Mouse (Mus musculus) intestine, embryonic 15.5 days (tissue): ENCODE results near the gene Smpd3. TPM values are rescaled to one million over a fixed set of nuclear protein-coding genes. Genes with fewer than 3 reads are reported as not detected.

Experiments used
- ATAC-seq: fragments of 200-750 bp; cut with Nextera tagmentation; 2 replicates; pipeline ENCODE4 v1.8.0; 2017; ENCODE audit warnings: moderate TSS enrichment, moderate library complexity
- H3K27ac ChIP-seq: fragments of 300-500 bp; sonication (generic); 2 replicates; pipeline ENCODE4 v1.5.1; 2015; ENCODE audit warnings: mild to moderate bottlenecking, inconsistent platforms
- H3K27me3 ChIP-seq: fragments of 300-500 bp; sonication (generic); replicated peaks from 2 replicates; pipeline ENCODE4 v1.6.1; 2015; ENCODE audit warnings: inconsistent platforms
- H3K36me3 ChIP-seq: fragments of 300-500 bp; sonication (generic); 2 replicates; pipeline ENCODE4 v1.6.1; 2015; ENCODE audit warnings: inconsistent platforms
- H3K4me1 ChIP-seq: fragments of 300-500 bp; sonication (generic); replicated peaks from 2 replicates; pipeline ENCODE4 v1.6.1; 2015; ENCODE audit warnings: inconsistent platforms
- H3K4me2 ChIP-seq: fragments of 300-500 bp; sonication (generic); replicated peaks from 2 replicates; pipeline ENCODE4 v1.6.1; 2015; ENCODE audit warnings: mild to moderate bottlenecking, inconsistent platforms
- H3K4me3 ChIP-seq: fragments of 300-500 bp; sonication (generic); replicated peaks from 2 replicates; pipeline ENCODE4 v1.5.1; 2015; ENCODE audit warnings: inconsistent platforms
- H3K9ac ChIP-seq: fragments of 300-500 bp; sonication (generic); 2 replicates; pipeline ENCODE4 v1.6.1; 2015; ENCODE audit warnings: inconsistent platforms
- H3K9me3 ChIP-seq: fragments of 300-500 bp; sonication (generic); 2 replicates; pipeline ENCODE4 v1.6.1; 2016; ENCODE audit warnings: inconsistent platforms
- WGBS: fragments of 180-500 bp; shearing (Covaris S2); methylation state at CpG from one replicate; pipeline ENCODE4 v1.1.7; 2015; 5-methylcytosine and 5-hydroxymethylcytosine counted together
- polyA plus RNA-seq: library from polyadenylated mRNA; unstranded; fragments of >200 nt; fragmentation: Nextera tagmentation; extraction: Ambion mirVana; gene quantifications from 2 replicates; pipeline ENCODE4 v1.2.1, GENCODE M21; 2015

Smpd3 gene
- polyA plus RNA-seq, 1 experiment from 2014 or later, result 22.3 TPM

DNA sequence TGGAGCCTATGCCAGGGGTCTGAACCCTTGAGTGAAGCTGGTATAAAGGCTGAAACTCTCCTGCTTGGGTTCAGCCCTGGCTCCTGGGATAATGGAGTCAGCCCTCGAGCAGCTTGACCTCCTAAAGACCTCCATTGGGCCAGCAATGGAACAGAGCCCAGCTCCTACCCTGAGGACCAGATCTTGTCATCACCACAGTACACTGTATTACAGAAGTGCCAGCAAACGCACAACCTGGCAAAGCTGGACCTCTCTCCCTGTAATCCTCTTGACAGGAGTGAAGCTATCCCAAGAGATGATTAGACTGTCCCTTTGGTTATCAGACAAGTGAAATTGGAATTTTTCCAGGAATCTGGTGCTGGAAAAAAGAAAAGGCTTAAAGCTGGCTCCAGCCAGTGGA lies 13.3 kb upstream of the Smpd3 start:
- Histone ChIP-seq H3K27me3 (no peaks in the 10 kb centered on the region), H3K4me2 (no peak overlapping the region), H3K4me1 (no peaks in the 10 kb centered on the region), H3K9ac (no peak overlapping the region), H3K4me3 (no peak overlapping the region), H3K27ac (no peak overlapping the region), H3K36me3 (no peaks in the 10 kb centered on the region), H3K9me3 (no peaks in the 10 kb centered on the region)
- ATAC-seq, result no peak
- WGBS, result 63% methylated on average over 2 of the region's 2 CpGs

DNA sequence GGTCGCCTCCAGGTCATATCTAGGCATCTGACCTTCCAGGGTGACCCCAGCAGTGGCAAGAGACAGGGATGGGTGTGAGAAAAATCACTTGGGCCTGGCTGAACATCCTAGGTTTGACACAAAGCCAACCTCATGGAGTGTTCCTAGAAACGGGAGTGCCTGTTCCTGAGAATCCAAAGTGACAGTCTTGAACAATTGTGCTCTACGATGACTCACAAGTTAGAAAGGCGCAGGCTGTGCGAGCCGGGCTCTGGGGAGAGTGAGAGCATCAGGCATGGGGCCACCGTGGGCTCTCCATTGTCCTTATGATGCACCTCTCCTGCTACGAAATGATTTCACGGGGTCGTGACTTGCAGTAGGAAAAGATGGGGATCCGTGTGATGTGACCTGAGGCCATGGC lies 11.6 kb upstream of the Smpd3 start:
- WGBS, result 68% methylated on average over 11 of the region's 11 CpGs

DNA sequence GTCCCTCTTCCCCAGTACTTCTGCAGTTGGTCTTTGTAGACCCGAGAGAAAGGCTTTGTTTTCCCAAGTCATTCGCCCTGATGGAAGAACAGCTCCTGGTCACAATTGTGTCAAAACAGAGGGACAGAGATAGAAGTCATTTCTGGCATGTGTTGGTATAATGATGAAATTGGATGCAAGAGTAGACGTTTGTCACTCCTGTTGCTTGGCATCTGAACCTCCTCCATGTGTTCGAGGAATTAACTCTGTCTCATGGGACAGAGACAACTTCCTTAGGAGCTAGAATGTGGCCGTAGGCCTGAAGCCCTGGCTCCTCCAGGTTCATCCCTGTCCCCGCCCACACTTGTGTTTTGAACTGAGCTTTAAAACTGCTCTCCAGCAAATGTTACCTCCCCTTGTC lies 8.3 kb upstream of the Smpd3 start:
- Histone ChIP-seq H3K4me1 (no peaks in the 10 kb centered on the region), H3K9ac (no peak overlapping the region), H3K4me3 (no peak overlapping the region), H3K27ac (no peak overlapping the region), H3K27me3 (no peaks in the 10 kb centered on the region), H3K4me2 (no peak overlapping the region), H3K36me3 (no peaks in the 10 kb centered on the region), H3K9me3 (no peaks in the 10 kb centered on the region)
- ATAC-seq, result no peak
- 76% methylated on average over 6 of the region's 6 CpGs for whole genome bisulfite sequencing

More for the DNA sequence above, 11.6 kb upstream of the Smpd3 start:
- Histone ChIP-seq H3K4me3 (no peak overlapping the region), H3K36me3 (no peaks in the 10 kb centered on the region), H3K4me1 (no peaks in the 10 kb centered on the region), H3K27ac (no peak overlapping the region), H3K27me3 (no peaks in the 10 kb centered on the region), H3K9ac (no peak overlapping the region), H3K9me3 (no peaks in the 10 kb centered on the region), H3K4me2 (no peak overlapping the region)
- no peak for ATAC-seq

DNA sequence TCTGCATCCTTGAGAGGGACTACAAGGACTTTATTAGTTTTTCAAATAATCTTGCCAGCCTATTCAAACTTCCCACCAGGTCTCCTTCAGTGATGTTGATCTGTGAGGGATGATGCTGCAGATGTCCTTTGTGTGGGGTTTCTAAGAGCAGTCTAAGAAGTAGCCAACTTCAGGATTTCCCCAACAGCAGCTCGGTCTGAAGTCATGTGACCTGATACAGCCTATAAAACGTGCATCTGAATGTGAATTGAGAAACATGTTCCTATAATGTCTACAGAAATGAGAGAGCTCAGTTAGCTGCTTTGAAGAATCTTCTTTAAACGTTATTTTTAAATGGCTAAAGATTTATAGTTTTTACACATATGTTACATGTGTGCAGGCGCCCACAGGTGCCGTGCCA lies 5.7 kb upstream of the Smpd3 start:
- 65% methylated on average over 5 of the region's 5 CpGs for WGBS
- H3K9me3 ChIP-seq, result no peaks in the 10 kb centered on the region
- H3K36me3 ChIP-seq, result no peaks in the 10 kb centered on the region
- no peak overlapping the region for H3K4me3 ChIP-seq
- no peak overlapping the region for H3K9ac ChIP-seq
- no peak overlapping the region for H3K27ac ChIP-seq
- no peak overlapping the region for H3K4me2 ChIP-seq
- ATAC-seq, result no peak
- H3K4me1 ChIP-seq, result 0 out of 2 replicates have a peak, but pooled peaks cover 5% of the 10 kb centered on the region
- H3K27me3 ChIP-seq, result no peaks in the 10 kb centered on the region

DNA sequence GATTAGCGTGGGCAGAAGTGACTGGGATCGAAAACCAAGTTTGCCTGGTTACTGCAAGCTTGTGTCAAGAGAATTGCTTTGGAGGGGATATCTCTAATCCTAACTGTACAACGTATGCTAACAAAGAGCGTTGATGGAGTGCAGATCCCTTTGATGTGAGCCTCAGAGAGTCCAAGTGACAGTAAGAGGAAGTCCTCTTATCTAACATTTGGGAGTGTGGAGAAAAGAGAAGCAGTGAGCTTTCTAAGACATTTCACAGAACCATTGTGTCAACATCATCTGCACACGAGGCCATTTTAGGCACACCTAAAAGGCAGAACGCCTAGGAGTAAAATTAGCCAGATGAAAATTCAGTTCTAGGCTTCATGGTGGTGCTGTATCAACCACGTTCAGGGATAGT lies 5.0 kb upstream of the Smpd3 start:
- no peak for ATAC-seq
- no peak overlapping the region for H3K4me3 ChIP-seq
- no peak overlapping the region for H3K4me2 ChIP-seq
- H3K9ac ChIP-seq, result no peak overlapping the region
- H3K27me3 ChIP-seq, result no peaks in the 10 kb centered on the region
- H3K36me3 ChIP-seq, result no peaks in the 10 kb centered on the region
- no peak overlapping the region for H3K27ac ChIP-seq
- no peaks in the 10 kb centered on the region for H3K9me3 ChIP-seq
- 0 out of 2 replicates have a peak, but pooled peaks cover 5% of the 10 kb centered on the region for H3K4me1 ChIP-seq
- WGBS, result 33% methylated on average over 7 of the region's 7 CpGs

DNA sequence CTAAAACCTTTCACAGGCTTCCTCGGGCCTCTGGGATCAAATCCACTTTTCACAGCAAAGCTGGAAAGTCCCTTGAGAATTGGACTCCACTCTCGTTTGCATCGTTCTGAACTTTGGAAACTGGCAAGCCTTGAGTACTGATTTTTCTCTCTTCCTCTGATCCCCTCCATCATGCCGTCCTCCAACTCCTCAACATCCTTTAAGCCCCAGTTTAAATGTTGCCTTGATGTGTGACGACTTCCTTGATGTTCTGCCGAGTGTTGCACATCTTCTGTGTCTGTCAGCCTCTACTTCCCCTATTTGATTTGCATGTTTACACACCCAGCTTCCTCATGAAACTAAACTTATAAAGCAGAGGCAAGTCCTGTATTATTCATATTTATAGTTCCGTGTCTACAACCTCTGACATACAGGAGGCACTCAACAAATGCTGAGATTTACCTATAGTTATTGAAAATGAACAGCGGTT lies 987 bp upstream of the Smpd3 start:
- no peaks in the 10 kb centered on the region for H3K36me3 ChIP-seq
- no peak for ATAC-seq
- peaks cover 18% of the 10 kb centered on the region for H3K4me1 ChIP-seq
- H3K9ac ChIP-seq, result no peak overlapping the region; the same call in 1 of the 2 replicates
- peak overlapping the region; percentile 58 for H3K4me2 ChIP-seq
- peaks cover 24% of the 10 kb centered on the region for H3K27me3 ChIP-seq
- WGBS, result 31% methylated on average over 8 of the region's 8 CpGs
- no peaks in the 10 kb centered on the region for H3K9me3 ChIP-seq
- H3K4me3 ChIP-seq, result peak overlapping the region; percentile 51
- no peak overlapping the region for H3K27ac ChIP-seq

DNA sequence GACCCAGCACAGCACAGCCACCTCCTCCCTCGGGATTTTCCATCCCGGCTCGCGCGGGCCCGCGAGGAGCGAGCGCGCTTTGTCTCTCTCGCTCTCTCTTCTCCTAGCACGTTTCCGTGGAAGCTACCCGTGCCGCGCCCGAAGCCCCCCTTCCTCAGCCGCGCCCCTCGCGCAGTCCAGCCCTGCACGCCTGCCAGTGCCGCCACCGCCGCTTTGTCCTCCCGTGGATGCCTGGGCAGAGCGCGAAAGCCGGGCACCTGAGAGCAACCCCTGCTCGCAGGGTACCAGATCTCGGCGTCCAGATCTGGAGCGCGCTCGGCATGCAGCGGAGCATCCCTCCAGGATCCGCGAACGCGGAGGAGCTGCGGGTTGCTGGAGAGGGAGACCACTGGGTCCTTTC lies 1.2 kb downstream of the Smpd3 start:
- peak overlapping the region; percentile 89 for H3K4me2 ChIP-seq
- H3K9me3 ChIP-seq, result no peaks in the 10 kb centered on the region
- H3K27ac ChIP-seq, result no peak overlapping the region
- H3K27me3 ChIP-seq, result peaks cover 24% of the 10 kb centered on the region
- ATAC-seq, result no peak
- H3K9ac ChIP-seq, result no peak overlapping the region; the same call in 1 of the 2 replicates
- WGBS, result 3% methylated on average over 39 of the region's 41 CpGs
- H3K4me1 ChIP-seq, result peaks cover 18% of the 10 kb centered on the region
- peak overlapping the region; percentile 42 for H3K4me3 ChIP-seq
- H3K36me3 ChIP-seq, result no peaks in the 10 kb centered on the region

DNA sequence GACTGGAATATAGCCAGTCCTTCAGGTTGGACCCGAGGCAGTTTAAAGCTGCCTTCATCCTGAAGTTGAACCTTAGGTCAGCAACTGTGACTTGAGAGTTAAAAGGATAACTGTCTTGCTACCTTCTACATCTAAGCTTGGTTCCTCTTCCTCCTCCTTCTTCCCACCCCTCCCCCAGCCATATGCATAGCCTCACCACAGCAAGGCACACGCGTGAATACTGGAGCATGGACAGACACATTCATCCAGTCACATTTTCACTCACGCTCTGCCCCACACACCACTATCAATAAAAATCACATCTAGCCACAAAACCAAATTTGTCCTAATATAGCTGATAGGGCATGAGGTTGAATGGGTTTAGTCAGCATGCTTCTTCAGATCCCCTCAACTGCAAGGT lies 1.8 kb downstream of the Smpd3 start:
- 61% methylated on average over 4 of the region's 4 CpGs for WGBS
- peaks cover 24% of the 10 kb centered on the region for H3K27me3 ChIP-seq
- H3K36me3 ChIP-seq, result no peaks in the 10 kb centered on the region
- peak overlapping the region; percentile 89 for H3K4me2 ChIP-seq
- no peak for ATAC-seq
- peaks cover 18% of the 10 kb centered on the region for H3K4me1 ChIP-seq
- no peaks in the 10 kb centered on the region for H3K9me3 ChIP-seq
- no peak overlapping the region for H3K27ac ChIP-seq
- H3K4me3 ChIP-seq, result peak overlapping the region; percentile 42
- no peak overlapping the region for H3K9ac ChIP-seq

DNA sequence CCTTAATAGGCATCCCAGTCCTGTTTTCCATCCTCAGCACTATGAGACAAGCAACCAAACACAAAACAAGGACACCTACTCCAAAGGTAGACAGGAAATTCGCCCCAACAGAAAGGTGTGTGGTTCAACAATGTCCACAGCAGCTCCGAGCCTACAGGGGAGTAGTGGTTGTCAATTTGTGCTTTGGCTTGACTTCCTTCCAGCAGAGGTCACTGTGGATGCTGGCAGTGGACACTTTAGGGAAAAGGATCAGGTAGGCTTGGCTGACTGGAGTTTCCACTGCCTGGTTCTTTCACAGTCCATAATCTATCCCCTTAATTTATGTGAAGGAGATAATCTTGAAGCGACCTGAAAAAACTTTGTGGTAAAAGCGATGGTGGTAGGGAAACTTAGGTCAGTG lies 2.6 kb downstream of the Smpd3 start:
- no peaks in the 10 kb centered on the region for H3K36me3 ChIP-seq
- H3K27me3 ChIP-seq, result peaks cover 24% of the 10 kb centered on the region
- WGBS, result 57% methylated on average over 4 of the region's 4 CpGs
- ATAC-seq, result no peak
- no peak overlapping the region for H3K9ac ChIP-seq
- no peak overlapping the region for H3K4me3 ChIP-seq
- H3K27ac ChIP-seq, result no peak overlapping the region
- no peak overlapping the region for H3K4me2 ChIP-seq
- no peaks in the 10 kb centered on the region for H3K9me3 ChIP-seq
- peaks cover 18% of the 10 kb centered on the region for H3K4me1 ChIP-seq

DNA sequence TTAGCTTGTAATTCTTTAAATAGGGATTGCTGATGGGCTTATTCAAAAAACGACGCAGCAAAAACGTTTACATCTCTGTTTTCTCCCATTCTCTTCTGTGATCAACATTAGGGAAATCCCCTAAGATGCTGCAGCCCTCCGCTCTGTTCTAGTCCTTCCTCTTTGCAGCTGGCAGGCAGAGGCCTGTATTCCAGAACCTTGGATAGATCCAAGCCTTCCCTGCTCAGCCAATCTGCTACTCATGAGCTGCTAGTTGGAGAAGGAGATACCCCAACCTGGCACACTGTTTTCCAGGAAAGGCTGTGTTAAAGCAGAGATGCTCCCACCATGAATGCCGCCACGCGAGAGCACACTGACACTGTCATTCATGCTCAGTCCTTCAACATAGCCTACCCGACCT lies 4.4 kb downstream of the Smpd3 start:
- no peaks in the 10 kb centered on the region for H3K9me3 ChIP-seq
- no peaks in the 10 kb centered on the region for H3K36me3 ChIP-seq
- 38% methylated on average over 8 of the region's 8 CpGs for WGBS
- peaks cover 13% of the 10 kb centered on the region for H3K4me1 ChIP-seq
- peaks cover 24% of the 10 kb centered on the region for H3K27me3 ChIP-seq
- ATAC-seq, result no peak
- H3K9ac ChIP-seq, result no peak overlapping the region
- no peak overlapping the region for H3K4me3 ChIP-seq
- H3K27ac ChIP-seq, result no peak overlapping the region
- no peak overlapping the region for H3K4me2 ChIP-seq

DNA sequence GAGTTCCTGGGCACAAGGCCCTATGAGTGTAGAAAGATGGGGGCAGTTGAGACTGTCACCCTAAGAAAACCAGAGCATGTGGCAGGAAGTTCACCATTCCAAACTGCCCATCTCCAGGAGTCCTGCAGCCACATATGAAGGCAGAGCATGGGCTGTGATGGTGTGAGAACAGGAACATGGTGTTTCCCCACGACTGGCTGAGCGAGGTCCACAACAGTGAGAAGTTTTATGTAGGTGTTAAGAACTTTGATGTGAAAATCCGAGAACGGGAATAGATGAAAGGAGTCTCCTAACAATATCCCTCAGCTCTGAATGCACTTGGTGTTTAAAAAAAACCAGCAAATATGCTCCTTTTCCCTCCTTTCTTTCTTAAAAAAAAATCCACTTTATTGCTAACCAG lies 5.3 kb downstream of the Smpd3 start:
- Histone ChIP-seq H3K27ac (no peak overlapping the region), H3K4me2 (no peak overlapping the region), H3K4me1 (peaks cover 12% of the 10 kb centered on the region), H3K9ac (no peak overlapping the region), H3K4me3 (no peak overlapping the region), H3K27me3 (peaks cover 24% of the 10 kb centered on the region), H3K36me3 (no peaks in the 10 kb centered on the region), H3K9me3 (no peaks in the 10 kb centered on the region)
- ATAC-seq, result no peak
- 69% methylated on average over 4 of the region's 4 CpGs for WGBS

DNA sequence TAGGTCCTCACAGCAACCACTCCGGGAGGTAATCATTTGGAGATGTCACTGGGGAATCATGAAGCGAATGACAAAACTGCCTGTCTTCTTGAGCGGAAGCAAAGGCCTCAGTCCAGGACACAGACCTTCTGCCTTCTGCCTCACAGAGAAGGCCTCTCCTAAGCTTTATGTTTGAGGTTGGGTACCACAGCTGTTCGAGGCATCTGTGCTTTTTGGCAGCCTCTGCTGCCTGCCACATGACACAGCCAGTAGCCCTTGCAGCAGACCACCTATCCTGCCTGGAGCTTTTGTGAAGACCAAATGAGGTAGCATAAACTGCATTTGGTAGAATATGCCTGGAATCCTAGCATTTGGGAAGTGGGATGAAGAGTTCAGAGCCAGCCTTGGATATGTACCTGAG lies 11.2 kb downstream of the Smpd3 start:
- WGBS, result 75% methylated on average over 4 of the region's 4 CpGs
- H3K27me3 ChIP-seq, result no peaks in the 10 kb centered on the region
- no peak for ATAC-seq

DNA sequence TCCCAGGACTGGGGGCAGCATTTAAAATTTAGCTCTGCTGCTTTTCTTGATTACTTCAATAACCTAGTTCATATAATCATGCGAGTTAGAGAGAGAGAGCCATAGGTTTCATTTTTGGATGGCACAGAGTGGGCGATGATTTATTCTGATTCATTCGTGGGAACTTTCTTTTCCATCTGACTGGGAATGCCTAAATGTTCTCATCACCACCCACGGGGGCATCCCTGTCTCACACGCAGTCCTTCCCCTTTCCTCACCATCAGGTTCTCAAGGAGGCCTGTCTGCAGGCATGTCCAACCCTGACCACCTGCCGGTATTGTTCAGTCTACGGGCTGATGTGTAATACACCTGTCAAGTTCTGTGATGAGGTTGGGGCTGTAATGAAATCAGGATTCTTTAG lies 16.4 kb downstream of the Smpd3 start:
- H3K4me1 ChIP-seq, result no peaks in the 10 kb centered on the region
- H3K36me3 ChIP-seq, result no peaks in the 10 kb centered on the region
- WGBS, result 79% methylated on average over 7 of the region's 7 CpGs
- H3K27ac ChIP-seq, result no peak overlapping the region
- no peak for ATAC-seq
- H3K9ac ChIP-seq, result no peak overlapping the region
- H3K4me2 ChIP-seq, result no peak overlapping the region
- no peaks in the 10 kb centered on the region for H3K9me3 ChIP-seq
- no peak overlapping the region for H3K4me3 ChIP-seq
- H3K27me3 ChIP-seq, result no peaks in the 10 kb centered on the region

More for the DNA sequence above, 11.2 kb downstream of the Smpd3 start:
- H3K36me3 ChIP-seq, result no peaks in the 10 kb centered on the region
- H3K27ac ChIP-seq, result no peak overlapping the region
- no peaks in the 10 kb centered on the region for H3K9me3 ChIP-seq
- no peaks in the 10 kb centered on the region for H3K4me1 ChIP-seq
- H3K9ac ChIP-seq, result no peak overlapping the region
- H3K4me3 ChIP-seq, result no peak overlapping the region
- H3K4me2 ChIP-seq, result no peak overlapping the region
